Mouse (Mus musculus) stomach, embryonic 14.5 days (tissue): ENCODE data around the gene Casz1. TPM values are rescaled to one million over a fixed set of nuclear protein-coding genes. Genes with fewer than 3 reads are reported as not detected.

Experiments
- ATAC-seq: fragments of 200-750 bp; cut with Nextera tagmentation; 2 replicates; pipeline ENCODE4 v1.8.0; 2017; ENCODE audit warnings: low read depth, moderate TSS enrichment; ENCODE audit not compliant: insufficient number of reproducible peaks, insufficient read depth, low FRiP score
- H3K27ac ChIP-seq: fragments of 300-500 bp; sonication (generic); 2 replicates; pipeline ENCODE4 v1.5.1; 2014; ENCODE audit warnings: mild to moderate bottlenecking, low read length, moderate library complexity, mixed read lengths
- H3K27me3 ChIP-seq: fragments of 300-500 bp; sonication (generic); 2 replicates; pipeline ENCODE4 v1.6.1; 2014; ENCODE audit warnings: low read length, control low read depth, mixed read lengths; ENCODE audit not compliant: control insufficient read depth, insufficient read depth
- H3K36me3 ChIP-seq: fragments of 300-500 bp; sonication (generic); 2 replicates; pipeline ENCODE4 v1.6.1; 2014; ENCODE audit warnings: mild to moderate bottlenecking, control low read depth, low read length, moderate library complexity, mixed read lengths; ENCODE audit not compliant: control insufficient read depth, insufficient read depth
- H3K4me1 ChIP-seq: fragments of 300-500 bp; sonication (generic); 2 replicates; pipeline ENCODE4 v1.6.1; 2014; ENCODE audit warnings: low read length, control low read depth, mixed read lengths; ENCODE audit not compliant: control insufficient read depth, insufficient read depth
- H3K4me2 ChIP-seq: fragments of 300-500 bp; sonication (generic); replicated peaks from 2 replicates; pipeline ENCODE4 v1.6.1; 2014; ENCODE audit warnings: low read depth, low read length, control low read depth
- H3K4me3 ChIP-seq: fragments of 300-500 bp; sonication (generic); 2 replicates; pipeline ENCODE4 v1.5.1; 2014; ENCODE audit warnings: low read depth, low read length, control low read depth
- H3K9ac ChIP-seq: fragments of 300-500 bp; sonication (generic); replicated peaks from 2 replicates; pipeline ENCODE4 v1.6.1; 2014; ENCODE audit warnings: low read depth, mild to moderate bottlenecking, control low read depth, low read length, moderate library complexity, mixed read lengths
- H3K9me3 ChIP-seq: fragments of 300-500 bp; sonication (generic); 2 replicates; pipeline ENCODE4 v1.6.1; 2016; ENCODE audit warnings: low read depth, low read length, control low read depth; ENCODE audit not compliant: control insufficient read depth
- WGBS: fragments of 180-500 bp; shearing (Covaris S2); extraction: QIAGEN DNeasy Blood & Tissue Kit; methylation state at CpG from one replicate; pipeline ENCODE4 v1.1.7; 2014; 5-methylcytosine and 5-hydroxymethylcytosine counted together
- polyA plus RNA-seq: library from polyadenylated mRNA; unstranded; fragments of >200 nt; fragmentation: Nextera tagmentation; extraction: Ambion mirVana; gene quantifications from 2 replicates; pipeline ENCODE4 v1.2.1, GENCODE M21; 2014

The Casz1 gene
- polyA plus RNA-seq, 1 experiment from 2014 or later = 10.3 TPM

- H3K9ac ChIP-seq = no peak overlapping the region
- no peak overlapping the region for H3K4me3 ChIP-seq
- 31% methylated on average over 8 of the region's 8 CpGs for WGBS
- ATAC-seq = no peak
- 0 out of 2 replicates have a peak, but pooled peaks cover 16% of the 10 kb centered on the region for H3K4me1 ChIP-seq
- no peaks in the 10 kb centered on the region for H3K36me3 ChIP-seq
- H3K9me3 ChIP-seq = no peaks in the 10 kb centered on the region
- H3K27me3 ChIP-seq = peaks cover 4% of the 10 kb centered on the region; the same call in 1 of the 2 replicates
- peak overlapping the region; percentile 94; the same call in 1 of the 2 replicates for H3K4me2 ChIP-seq
- H3K27ac ChIP-seq = no peak overlapping the region
These were observed 98.9 kb downstream of the Casz1 start for GRCm38 (mm10) chr4:148902919-148903727.

- Histone ChIP-seq H3K9ac (no peak overlapping the region), H3K36me3 (no peaks in the 10 kb centered on the region; the same call in 1 of the 2 replicates), H3K27ac (no peak overlapping the region), H3K4me1 (peaks cover 22% of the 10 kb centered on the region; the same call in 1 of the 2 replicates), H3K4me3 (no peak overlapping the region), H3K27me3 (peaks cover 4% of the 10 kb centered on the region; the same call in 1 of the 2 replicates), H3K4me2 (no peak overlapping the region), H3K9me3 (no peaks in the 10 kb centered on the region)
- 95% methylated on average over 7 of the region's 7 CpGs for WGBS
- no peak for ATAC-seq
These were observed 101.1 kb downstream of the Casz1 start for GRCm38 (mm10) chr4:148905295-148905694.

GRCm38 (mm10) chr4:148906806-148907205 is 102.6 kb downstream of the Casz1 start:
- no peaks in the 10 kb centered on the region for H3K9me3 ChIP-seq
- WGBS = 91% methylated on average over 10 of the region's 10 CpGs
- peaks cover 4% of the 10 kb centered on the region; the same call in 1 of the 2 replicates for H3K27me3 ChIP-seq
- H3K4me1 ChIP-seq = peaks cover 23% of the 10 kb centered on the region
- no peak overlapping the region for H3K4me3 ChIP-seq
- ATAC-seq = no peak
- H3K27ac ChIP-seq = no peak overlapping the region
- H3K36me3 ChIP-seq = no peaks in the 10 kb centered on the region; the same call in 1 of the 2 replicates
- no peak overlapping the region for H3K4me2 ChIP-seq
- no peak overlapping the region for H3K9ac ChIP-seq

- Histone ChIP-seq H3K9ac (no peak overlapping the region), H3K4me2 (no peak overlapping the region), H3K27me3 (no peaks in the 10 kb centered on the region), H3K4me1 (peaks cover 29% of the 10 kb centered on the region), H3K27ac (peak overlapping the region; percentile 27; the same call in 1 of the 2 replicates), H3K36me3 (no peaks in the 10 kb centered on the region; the same call in 1 of the 2 replicates), H3K4me3 (no peak overlapping the region), H3K9me3 (no peaks in the 10 kb centered on the region)
- ATAC-seq = peak; percentile 8; the same call in 1 of the 2 replicates
- WGBS = 40% methylated on average over 11 of the region's 11 CpGs
These were observed 104.0 kb downstream of the Casz1 start for GRCm38 (mm10) chr4:148908214-148908681.

- ATAC-seq = peak; percentile 68
- 76% methylated on average over 15 of the region's 15 CpGs for WGBS
- H3K4me3 ChIP-seq = no peak overlapping the region
- peak overlapping the region; percentile 72 for H3K27ac ChIP-seq
- no peaks in the 10 kb centered on the region; the same call in 1 of the 2 replicates for H3K36me3 ChIP-seq
- no peaks in the 10 kb centered on the region for H3K27me3 ChIP-seq
- H3K4me2 ChIP-seq = no peak overlapping the region
- H3K9ac ChIP-seq = no peak overlapping the region
- peaks cover 30% of the 10 kb centered on the region for H3K4me1 ChIP-seq
- no peaks in the 10 kb centered on the region for H3K9me3 ChIP-seq
These were observed 104.7 kb downstream of the Casz1 start for GRCm38 (mm10) chr4:148908760-148909510.

GRCm38 (mm10) chr4:148909566-148909965 is 105.3 kb downstream of the Casz1 start:
- no peak for ATAC-seq
- H3K4me3 ChIP-seq = no peak overlapping the region
- no peak overlapping the region for H3K9ac ChIP-seq
- H3K36me3 ChIP-seq = no peaks in the 10 kb centered on the region; the same call in 1 of the 2 replicates
- 78% methylated on average over 11 of the region's 11 CpGs for WGBS
- H3K4me2 ChIP-seq = no peak overlapping the region
- no peaks in the 10 kb centered on the region for H3K27me3 ChIP-seq
- H3K9me3 ChIP-seq = no peaks in the 10 kb centered on the region
- H3K4me1 ChIP-seq = peaks cover 36% of the 10 kb centered on the region
- H3K27ac ChIP-seq = peak overlapping the region; percentile 72; the same call in 1 of the 2 replicates

- no peak overlapping the region for H3K4me2 ChIP-seq
- no peaks in the 10 kb centered on the region for H3K9me3 ChIP-seq
- 47% methylated on average over 7 of the region's 7 CpGs for WGBS
- H3K27ac ChIP-seq = no peak overlapping the region
- no peaks in the 10 kb centered on the region for H3K27me3 ChIP-seq
- ATAC-seq = no peak
- H3K9ac ChIP-seq = no peak overlapping the region
- H3K36me3 ChIP-seq = no peaks in the 10 kb centered on the region; the same call in 1 of the 2 replicates
- H3K4me1 ChIP-seq = peaks cover 40% of the 10 kb centered on the region
- H3K4me3 ChIP-seq = no peak overlapping the region
These were observed 107.9 kb downstream of the Casz1 start for GRCm38 (mm10) chr4:148912134-148912533.
